Mouse (Mus musculus): Measurements from ENCODE around the gene Eef1a1.
"Not testable (repeated sequence)": the region's sequence is repeated elsewhere in the genome, so short reads cannot be mapped to it uniquely, and the experiment has no call there.

Gene Eef1a1

DNA sequence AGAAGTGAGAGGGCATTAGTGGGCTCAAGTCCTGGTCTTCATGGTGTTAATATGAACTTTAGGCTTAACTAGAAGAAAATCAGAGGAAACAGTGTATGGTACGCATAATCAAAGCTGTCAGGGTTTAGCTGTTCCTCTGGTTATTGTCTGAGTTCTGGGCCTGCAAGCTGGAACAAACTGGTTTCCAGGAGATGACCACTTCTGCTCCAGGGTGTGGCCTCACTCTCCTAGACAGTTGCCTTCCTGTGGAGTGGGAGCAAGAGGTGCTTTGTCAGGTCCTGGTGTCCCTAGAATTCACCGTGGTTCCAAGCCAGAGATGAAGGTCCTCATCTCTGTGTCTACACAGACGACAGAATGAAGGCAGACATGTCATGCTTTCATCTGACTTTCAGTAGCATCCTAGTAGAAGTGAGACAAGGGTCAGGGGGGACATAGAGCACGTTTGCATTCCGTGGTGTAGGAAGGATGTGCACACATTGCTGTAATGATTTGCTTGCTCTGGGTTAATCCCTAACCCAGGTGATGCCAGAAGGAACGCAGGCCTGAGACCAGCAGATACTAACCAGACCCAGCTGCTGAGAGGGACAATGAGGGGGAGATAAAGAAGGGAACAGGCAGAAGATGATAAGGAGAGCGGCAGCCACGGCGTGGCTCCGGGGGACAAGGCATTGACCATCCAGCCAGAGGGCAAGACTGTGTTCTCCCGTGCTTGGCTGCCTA lies 17.2 kb upstream of the Eef1a1 start:
- no peak for DNase-seq

DNA sequence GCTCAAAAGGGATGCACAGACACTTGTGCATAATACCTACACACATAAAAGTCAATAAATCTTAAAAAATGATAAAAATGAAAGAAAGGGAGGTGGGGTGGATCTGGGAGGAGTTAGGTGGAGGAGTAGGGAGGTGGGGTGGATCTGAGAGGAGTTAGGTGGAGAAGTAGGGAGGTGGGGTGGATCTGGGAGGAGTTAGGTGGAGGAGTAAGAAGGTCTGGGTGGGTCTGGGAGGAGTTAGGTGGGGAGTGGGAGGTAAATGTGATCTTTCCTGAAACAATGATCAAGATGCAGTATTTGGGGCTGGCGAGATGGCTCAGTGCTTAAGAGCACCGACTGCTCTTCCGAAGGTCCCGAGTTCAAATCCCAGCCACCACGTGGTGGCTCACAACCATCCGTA lies 16.3 kb upstream of the Eef1a1 start:
- no peak for DNase-seq

DNA sequence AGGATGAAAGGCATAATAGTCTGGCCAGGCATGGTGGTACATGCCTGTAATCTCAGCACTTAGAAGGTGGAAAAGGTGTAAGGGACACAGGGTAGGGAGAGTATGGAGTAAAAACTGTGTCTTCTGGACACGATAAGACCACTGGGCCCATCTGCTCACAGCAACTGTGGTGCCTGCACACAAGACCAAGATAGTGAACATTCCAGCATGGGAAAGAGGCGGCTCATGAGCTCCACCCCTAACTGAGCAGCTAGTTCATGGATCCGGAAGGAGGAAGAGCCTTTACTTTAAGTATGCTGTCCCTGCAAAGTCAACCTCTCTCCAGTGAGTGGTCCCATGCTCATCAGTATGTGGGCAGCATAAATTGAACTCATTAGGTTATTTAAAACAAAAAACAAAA lies 15.7 kb upstream of the Eef1a1 start:
- no peak for DNase-seq

DNA sequence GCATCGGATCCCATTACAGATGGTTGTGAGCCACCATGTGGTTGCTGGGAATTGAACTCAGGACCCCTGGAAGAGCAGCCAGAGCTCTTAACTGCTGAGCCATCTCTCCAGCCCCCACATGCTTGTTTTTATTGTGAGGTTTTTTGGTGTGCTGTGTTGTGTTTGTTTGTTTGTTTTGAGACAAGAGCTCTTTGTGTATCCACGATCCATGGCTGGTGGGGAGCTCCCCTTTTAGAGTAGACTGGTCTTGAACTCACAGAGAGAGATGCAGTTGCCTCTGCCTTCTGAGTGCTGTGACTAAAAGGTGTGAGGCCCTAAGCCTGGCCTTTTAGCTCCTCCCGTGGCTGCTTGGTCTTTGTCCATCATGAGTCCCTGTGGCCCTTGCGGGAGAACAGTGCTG lies 15.2 kb upstream of the Eef1a1 start:
- no peak for DNase-seq

DNA sequence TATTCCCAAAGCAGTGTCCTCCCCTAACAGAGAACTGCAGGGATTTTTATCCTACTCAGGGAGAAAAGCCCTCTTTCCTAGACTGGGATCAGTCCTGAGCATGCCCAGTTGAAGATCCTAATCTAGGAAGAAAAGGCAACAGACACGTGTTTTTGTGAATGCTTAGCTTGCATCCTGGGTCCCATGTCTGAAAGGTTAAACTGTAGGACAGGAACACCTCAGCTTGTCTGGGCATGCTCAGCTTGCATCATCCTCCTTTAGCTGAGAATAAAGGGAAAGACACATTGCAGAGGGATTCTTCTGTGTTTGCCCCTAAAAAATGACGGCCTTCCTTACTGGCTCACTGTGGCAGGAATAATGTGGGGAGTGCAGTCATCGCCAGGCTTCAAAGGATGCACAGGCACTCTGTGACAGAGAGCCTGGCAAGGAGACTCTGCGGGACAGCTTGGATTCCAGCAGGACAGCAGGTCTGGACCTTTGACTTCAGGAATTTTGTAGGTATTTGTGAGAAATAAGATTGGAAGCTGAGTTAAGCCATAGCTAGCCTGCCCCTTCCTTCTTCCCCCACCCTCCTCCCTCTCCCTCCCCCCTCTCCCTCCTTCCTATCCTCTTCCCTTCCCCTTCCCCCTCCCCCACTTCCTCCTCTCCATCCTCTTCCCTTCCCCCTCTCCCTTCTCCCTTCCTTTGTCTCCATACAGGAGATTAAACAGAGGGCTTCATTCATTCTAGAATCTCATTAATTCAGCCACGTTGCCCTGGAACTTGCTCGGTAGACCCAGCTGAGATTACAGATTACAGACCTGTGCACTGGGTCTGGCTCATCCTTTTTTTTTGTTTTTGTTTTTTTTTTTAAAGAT lies 14.5 kb upstream of the Eef1a1 start:
- DNase-seq = no peak

DNA sequence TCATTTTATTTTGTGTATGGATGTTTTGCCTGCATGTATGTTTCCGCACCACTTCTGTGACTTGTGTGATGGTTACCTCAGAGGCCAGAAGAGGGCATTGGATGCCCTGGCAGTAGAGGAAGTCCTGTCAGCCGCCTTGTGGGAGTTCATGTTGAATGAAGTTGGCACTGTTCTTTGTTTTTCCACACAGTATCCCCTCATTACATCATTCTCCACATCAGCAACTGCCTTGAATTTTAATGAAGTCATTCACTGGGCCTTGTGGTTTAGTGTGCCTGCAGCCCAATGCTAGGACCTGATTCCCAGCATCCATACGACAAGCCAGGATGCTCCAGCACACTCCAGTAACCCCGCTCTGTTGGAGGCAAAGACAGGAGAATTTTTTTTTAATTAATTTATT lies 12.3 kb upstream of the Eef1a1 start:
- DNase-seq = no peak

DNA sequence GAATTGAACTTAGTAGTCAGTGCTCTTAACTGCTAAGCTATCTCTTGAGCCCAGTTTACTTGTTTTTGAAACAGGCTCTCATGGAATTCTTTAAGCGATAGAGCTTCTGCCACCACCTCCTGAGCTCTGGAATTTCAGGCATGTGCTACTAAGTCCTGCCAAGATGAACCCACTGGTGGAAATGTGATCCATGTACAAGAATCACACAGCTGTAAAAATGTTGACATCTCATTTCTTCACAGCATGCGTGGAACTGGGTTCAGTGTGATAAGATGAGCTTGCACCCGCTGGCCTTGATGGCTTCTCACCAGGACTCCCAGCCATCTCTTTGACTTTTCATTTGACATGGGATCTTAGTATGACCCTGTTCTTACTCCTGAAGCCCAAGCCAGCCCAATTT lies 11.4 kb upstream of the Eef1a1 start:
- no peak for DNase-seq

DNA sequence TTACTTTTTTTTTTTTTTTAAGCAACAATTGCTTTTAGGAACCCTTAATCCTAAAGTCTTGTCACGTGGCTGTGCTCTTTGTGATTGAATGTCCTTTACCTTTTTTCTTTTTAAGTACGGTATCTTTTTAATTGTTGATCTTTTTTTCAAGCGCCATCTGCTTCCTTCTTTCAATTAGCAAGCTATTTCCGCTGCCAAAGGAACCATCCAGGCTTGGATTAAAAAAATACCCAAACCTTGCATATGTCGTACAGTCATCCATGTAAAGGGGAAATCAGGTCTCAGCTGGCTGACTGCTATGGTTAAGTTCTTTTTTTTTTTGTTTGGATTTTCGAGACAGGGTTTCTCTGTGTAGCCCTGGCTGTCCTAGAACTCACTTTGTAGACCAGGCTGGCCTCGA lies 4.2 kb upstream of the Eef1a1 start:
- no peak for DNase-seq

DNA sequence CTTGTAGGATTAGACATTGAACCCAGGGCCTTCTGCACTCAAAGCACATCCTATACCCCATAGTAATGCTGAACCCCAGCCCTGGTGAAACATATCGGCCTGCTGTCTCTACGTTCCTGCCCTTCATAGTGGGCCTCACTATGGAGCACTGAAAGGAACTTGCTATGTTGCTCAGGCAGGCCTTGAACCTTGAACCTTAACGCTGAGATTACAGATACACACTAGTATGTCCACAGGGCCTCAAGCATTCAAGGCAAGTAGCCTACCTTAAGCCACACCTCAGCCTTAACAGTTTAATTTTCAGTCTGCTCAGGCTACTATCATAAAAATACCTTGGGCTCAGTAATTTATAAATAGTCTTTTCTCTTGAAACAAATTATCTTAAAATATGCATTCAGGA lies 3.3 kb upstream of the Eef1a1 start:
- DNase-seq = no peak

DNA sequence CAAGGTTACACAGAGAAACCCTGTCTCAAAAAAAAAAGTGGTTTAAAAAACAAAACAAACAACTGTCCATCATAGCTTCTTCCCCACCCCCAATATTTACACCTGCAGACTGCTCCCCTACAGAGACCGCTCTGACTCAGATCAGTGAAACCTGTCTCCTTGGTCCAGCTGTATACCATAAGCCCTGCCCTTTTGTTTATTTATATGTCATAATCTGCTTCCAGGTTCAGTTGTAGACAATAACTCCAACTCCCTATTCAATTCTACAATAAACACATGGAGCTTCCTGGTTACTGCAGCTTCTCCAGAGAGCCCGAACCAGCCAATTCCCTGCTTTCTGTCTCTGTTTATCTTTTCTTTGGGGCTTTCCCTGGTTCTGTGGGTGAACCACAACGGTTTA lies 2.2 kb upstream of the Eef1a1 start:
- DNase-seq = no peak

DNA sequence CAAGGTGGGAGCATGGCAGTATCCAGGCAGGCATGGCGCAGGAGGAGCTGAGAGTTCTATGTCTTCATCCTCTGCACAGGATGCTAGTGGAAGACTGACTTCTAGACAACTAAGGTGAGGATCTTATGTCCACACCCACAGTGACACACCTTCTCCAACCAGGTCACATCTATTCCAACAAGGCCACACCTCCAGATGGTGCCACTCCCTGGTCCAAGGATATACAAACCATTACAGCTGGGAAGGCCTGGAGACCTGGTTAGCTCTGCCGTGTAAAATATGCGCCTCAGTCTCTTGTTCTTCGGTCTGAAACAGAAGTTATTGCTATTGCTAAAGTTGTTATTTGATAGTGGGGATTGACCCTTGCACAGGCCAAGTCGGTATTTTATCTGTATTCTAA lies 930 bp downstream of the Eef1a1 start:
- DNase-seq = not testable (repeated sequence)

DNA sequence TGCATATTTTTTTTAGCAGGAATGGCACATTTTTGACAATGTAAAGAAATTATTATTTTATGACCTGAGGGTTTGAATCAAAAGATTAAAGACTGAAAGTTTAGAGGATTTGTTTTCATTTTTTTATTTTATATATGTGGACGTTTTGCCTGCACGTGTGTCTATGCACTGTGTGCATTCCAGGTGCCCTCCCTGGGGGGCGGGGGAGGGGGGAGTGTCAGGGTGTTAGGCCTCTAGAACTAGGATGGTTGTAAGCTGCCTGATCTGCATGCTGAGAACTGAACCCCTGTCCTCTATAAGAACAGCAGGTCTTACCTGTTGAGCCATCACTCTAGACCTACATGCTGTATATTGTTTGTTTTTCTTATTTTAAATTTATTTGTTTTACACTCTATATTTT lies 4.3 kb downstream of the Eef1a1 start:
- DNase-seq = no peak

DNA sequence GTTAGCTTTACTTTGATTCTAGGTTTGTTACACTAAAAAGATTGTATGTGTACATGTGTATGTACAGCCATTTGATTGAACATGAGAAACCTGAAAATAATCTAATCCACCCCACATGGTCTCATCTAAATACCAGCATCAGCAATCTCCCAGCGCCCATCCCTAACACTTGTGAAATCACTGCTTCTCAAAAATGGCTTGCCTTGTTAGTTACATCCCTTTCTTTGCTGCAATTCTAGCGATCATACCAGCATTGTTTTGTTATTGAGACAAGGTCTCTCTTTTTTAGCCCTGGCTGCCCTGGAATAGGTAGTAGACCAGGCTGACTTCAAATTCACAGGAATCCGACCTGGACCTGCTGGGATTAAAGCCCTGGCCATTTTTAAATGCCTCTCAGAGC lies 6.6 kb downstream of the Eef1a1 start:
- DNase-seq = no peak

DNA sequence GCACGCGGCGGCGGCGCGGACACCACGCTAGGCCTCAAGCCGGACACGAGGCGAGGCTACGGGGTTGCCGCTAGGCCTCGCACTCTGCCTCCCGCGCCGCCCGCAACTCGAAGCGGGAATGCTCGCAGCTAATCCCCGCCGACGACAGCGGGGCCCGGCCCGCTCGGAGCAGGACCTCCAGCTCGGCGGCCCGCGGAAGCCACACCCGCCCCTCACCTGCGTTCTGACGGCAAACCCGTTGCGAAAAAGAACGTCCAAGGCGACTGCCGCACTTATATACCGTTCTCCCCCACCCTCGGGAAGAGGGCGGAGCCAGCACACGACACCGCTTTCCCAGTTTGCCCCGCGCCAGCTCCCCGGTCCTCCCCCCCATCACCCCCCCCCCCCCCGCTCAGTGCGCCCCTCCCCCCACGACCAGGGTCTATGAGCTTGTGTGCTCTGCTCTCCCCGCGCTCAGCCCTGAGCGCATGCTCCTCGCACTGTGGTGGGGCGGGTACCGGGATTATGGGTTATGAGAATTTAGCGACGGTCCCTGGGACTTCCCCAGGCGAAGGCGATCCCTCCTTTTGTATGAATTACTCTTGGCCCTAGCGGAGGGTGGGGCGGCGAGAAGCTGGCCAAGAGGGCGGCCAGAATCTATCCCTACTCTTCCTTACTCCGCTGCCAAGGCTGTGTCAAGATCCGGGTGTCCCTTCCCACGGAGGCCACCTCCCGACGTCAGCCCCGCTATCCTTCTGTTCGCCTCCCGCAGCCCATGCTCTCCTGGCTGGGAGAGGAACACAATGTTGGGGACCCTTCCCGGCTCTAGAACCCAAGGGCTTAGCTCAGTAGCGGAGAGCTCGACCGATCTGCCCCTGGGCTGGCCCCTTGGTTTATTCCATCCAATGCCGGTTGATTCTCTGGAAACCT lies 7.3 kb downstream of the Eef1a1 start:
- peak; percentile 98 for DNase-seq

DNA sequence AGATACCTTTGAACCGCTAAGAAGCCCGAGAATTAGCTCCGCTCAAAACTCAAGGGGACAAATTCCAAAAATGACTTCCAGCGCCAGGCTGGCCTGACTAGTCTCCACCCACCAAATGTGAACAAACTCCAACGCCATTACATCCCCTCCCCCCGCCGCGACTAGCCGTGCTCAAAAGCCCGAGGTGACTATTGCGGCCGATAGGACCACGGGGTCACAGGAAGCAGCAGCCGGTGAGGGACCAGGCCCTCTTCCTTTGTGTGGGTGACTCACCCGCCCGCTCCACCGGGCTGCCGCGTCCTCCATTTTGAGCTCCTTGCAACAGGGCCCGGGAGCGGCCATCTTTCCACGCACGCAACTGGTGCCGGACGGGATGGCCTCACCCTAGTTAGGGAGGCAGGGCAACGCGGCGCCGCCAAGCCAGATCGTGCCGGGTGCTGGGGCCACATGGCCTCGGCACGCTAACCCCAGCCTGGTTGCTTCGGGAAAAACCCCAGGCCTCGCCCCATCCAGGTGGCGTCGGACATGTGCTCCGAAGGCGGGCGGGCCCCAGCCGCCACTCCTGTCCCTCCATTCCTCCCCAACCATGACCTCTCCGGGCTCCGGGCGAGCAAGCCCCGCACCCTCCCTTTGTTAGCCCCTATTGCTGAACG lies 8.1 kb downstream of the Eef1a1 start:
- DNase-seq = peak; percentile 80

DNA sequence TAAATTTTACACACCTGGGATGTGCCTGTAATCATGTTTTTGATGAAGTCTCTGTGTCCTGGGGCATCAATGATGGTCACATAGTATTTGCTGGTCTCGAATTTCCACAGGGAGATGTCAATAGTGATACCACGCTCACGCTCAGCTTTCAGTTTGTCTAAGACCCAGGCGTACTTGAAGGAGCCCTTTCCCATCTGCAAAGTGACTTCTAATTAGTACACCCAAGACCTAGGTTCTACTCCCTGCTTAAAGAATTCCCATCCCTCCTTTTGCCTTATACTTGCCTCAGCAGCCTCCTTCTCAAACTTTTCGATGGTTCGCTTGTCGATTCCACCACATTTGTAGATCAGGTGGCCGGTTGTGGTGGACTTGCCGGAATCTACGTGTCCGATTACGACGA lies 8.7 kb downstream of the Eef1a1 start:
- not testable (repeated sequence) for DNase-seq

DNA sequence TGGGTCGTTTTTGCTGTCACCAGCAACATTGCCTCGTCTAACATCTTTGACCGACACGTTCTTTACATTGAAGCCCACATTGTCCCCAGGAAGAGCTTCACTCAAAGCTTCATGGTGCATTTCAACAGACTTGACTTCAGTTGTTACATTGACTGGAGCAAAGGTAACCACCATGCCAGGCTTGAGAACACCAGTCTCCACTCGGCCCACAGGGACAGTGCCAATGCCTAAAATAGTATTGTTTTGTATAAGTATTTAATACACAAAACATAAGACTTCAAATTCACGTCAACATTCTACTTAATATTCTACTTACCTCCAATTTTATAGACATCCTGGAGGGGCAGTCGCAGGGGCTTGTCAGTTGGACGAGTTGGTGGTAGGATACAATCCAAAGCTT lies 9.6 kb downstream of the Eef1a1 start:
- not testable (repeated sequence) for DNase-seq

DNA sequence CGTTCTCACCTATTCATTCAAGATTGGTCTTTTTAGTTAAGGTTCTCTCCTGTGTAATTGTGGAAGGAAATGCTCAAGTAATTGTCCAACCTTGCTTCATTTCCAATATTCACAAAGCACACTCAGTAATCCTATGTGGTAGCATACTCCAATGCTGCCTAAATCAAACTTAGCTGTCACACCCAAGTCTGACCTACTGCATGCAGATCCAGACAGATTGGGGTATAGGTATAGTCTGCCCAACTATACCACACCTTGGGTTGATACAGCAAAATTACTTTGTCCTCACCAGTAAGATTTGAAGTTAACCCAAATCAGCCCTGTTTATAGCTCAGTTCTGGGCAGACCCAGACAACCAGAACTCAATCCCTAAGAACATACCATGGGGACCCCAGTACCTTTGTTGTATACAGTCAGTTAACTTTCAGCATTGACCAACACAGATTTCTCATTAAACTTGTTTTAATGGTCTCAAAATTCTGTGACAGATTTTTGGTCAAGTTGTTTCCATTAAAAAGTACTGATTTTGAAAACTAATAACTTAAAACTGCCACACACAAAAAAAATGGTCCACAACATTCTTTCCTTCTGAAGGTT lies 10.8 kb downstream of the Eef1a1 start:
- DNase-seq = not testable (repeated sequence)

DNA sequence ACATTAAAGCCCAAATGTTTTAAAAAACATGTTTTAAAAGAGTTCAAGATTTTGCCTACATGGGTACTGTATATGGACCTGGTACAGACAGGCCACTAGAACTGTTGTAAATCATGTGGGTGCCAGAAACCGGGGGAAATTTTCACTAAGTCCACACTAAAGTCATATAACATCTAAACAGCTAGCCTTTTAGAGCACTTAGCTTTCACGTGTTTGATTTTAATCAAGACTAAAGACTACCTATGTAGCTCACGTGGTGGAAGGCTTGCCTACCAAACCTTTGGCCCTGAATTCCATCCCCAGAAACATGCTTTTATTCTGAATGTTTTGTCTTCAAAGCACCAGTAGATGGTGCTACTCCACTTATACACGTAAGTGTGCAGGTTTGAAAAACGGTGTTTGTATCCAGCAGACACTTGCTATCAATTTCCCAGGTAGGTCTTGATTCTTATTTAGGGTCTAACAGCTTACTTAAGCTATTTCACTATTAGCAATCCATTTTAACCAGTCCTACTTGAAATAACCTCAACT lies 11.9 kb downstream of the Eef1a1 start:
- DNase-seq = no peak

DNA sequence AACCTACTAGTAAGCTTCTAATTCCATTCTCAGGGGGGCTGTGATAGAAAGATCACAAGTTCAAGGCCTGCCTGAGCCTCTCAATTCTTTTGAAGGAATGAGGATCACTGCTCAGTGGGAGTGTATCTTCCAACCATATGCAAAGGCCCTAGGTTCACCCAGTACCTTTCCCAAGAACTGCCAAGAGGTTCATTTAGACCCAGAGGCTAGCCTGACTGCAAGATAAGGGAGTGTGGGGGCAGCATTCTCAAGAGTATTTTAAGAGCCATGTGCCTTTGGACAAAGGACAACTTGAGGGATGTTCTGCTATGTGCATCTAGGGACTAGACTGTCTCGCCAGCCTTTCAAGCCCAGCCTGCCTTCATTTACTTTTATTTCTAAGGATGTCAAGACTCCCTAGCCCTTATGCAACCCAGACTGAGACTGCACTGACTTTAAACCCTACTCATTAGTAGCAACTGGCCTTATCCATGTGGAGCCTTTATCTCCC lies 12.4 kb downstream of the Eef1a1 start:
- DNase-seq = no peak

DNA sequence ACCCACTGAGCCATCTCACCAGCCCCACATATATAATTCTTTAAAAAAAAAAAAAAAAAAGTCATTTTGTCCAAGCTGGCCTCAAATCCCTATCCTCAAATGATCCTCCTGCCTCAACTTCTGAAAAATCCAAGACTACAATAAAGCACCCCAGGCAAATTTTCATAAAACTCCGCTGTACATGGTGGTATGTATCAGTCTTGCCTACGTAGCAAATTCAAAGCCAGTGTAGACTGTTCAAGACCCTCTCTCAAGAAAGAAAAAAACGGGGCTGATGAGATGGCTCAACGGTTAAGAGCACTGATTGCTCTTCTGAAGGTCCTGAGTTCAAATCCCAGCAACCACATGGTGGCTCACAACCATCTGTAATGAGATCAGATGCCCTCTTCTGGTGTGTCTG lies 13.1 kb downstream of the Eef1a1 start:
- DNase-seq = no peak

DNA sequence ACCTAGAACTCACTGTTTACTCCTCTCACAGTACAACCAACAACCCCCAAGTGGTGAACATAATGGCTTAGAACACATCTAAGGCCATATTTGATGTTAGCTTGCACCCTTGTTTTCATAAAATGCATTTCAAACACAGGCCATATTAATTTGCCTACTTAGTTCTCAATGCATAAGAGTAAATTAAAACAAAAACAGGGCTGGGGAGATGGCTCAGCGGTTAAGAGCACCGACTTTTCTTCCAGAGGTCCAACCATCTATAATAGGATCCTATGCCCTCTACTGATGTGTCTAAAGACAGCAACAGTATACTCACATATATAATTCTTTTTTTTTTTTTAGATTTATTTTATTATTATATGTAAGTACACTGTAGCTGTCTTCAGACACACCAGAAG lies 13.6 kb downstream of the Eef1a1 start:
- DNase-seq = no peak

All from layer of hippocampus, adult 9-11 months (tissue).